Mouse (Mus musculus): ENCODE measurements at regions not wholly inside any gene's neighbourhood (a gene's known extent, or its start where the extent isn't known, plus 50 kb on each side); places are given as distances from the start of the nearest gene placed in this dataset.

GRCm38 (mm10) chr1:52553871-52554270 is 53.4 kb upstream of the Nab1 start:
- no peak for DNase-seq (ENCODE audit: low spot score)

- DNase-seq (ENCODE audit: low spot score), result no peak
Measured at GRCm38 (mm10) chr1:52565812-52566211, 64.7 kb upstream of the Nemp2 start.

- no peak for DNase-seq (ENCODE audit: low spot score)
Measured at GRCm38 (mm10) chr1:52571674-52572073, 58.8 kb upstream of the Nemp2 start.

- DNase-seq (ENCODE audit: low spot score), result peak; percentile 26
Measured at GRCm38 (mm10) chr1:52578298-52579056, 52.0 kb upstream of the Nemp2 start.

- no peak for DNase-seq (ENCODE audit: low spot score)
Measured at GRCm38 (mm10) chr1:52580132-52580896, 50.2 kb upstream of the Nemp2 start.

All from urinary bladder, postnatal 25 days (tissue).